Mouse (Mus musculus) megakaryocyte-erythroid progenitor cell, adult 5-6 weeks (primary cell): ENCODE results near the gene Rit1. TPM values are rescaled to one million over a fixed set of nuclear protein-coding genes. Genes with fewer than 3 reads are reported as not detected.
"Not testable (repeated sequence)": the region's sequence is repeated elsewhere in the genome, so short reads cannot be mapped to it uniquely, and the experiment has no call there.

Experiments
- ATAC-seq: replicated peaks from 2 replicates; pipeline ENCODE4 v1.8.0; 2016; ENCODE audit warnings: mild to moderate bottlenecking, inconsistent platforms; ENCODE audit not compliant: severe bottlenecking, poor library complexity, low FRiP score, low TSS enrichment
- total RNA-seq, 2 experiments: library from RNA; stranded (forward) in 1 of 2; stranded (reverse) in 1 of 2; fragments of 200-1000, 215-1000 nt in 1 of 2; fragments of >200 nt in 1 of 2; fragmentation: Nextera tagmentation in 1 of 2; gene quantifications; 2 replicates each; pipeline ENCODE4 v1.2.3; 2014 to 2017

Gene Rit1
- total RNA-seq, 2 experiments from 2014 or later: 9.6 to 16.7 TPM

- peak; percentile 58 for ATAC-seq
Measured at GRCm38 (mm10) chr3:88719098-88719497, 2.5 kb downstream of the Rit1 start.

DNA sequence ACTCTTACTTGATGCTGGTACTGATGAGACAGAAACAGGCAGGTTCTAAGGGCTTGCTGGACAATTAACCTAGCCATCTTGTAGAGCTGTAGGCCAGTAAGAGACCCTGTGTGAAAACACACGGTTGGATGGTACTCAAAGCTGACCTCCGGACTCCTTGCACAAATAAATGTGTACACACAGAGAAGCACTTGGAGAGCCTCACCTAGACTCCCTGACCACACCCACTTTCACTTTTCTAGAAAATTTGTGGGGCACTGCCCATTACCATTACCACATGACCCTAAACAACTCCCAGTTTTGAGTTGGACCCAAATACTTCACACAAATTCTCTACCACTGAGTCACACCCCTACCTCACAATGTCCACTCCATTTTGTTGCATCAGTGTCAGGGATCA lies 19.9 kb downstream of the Rit1 start:
- ATAC-seq: no peak

DNA sequence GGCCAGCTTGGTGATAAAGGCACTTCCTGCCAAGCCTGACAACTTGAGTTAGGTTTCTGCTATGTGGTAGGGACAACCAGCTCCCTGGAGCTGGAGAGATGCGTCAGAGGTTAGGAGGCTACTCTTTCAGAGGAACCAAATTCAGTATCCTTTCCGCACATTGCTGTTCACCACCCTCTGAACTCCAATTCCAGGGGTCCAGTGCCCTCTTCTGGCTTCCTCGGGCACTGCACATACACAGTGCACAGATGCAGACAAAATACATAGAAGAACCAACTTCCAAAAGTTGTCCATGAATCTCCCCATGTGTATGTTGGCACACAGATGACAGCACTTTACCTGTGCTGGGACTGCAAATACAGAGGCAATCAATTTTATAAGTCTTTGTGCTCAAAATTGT lies 22.0 kb downstream of the Rit1 start:
- ATAC-seq: peak; percentile 88

- no peak for ATAC-seq
Measured at GRCm38 (mm10) chr3:88740147-88740546, 23.5 kb downstream of the Rit1 start.

DNA sequence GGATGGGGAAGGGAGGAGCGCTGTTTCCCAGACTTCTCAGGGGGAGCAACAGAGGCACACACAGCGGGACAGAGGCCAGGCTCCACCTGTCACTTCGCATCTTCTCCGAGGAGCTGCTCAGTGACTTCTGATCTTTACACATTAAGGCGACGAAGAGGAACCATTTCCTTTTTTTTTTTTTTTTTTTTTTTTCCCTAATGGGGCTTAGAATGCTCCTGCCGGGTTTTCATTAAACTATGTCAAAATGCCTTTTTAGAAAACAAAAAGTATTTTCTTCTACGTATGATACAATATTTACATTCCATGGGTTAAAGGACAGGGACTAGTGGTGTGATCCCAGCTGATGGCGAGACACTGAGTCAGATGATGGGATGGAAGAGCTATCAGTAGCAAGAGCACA lies 28.9 kb downstream of the Rit1 start:
- ATAC-seq: no peak

DNA sequence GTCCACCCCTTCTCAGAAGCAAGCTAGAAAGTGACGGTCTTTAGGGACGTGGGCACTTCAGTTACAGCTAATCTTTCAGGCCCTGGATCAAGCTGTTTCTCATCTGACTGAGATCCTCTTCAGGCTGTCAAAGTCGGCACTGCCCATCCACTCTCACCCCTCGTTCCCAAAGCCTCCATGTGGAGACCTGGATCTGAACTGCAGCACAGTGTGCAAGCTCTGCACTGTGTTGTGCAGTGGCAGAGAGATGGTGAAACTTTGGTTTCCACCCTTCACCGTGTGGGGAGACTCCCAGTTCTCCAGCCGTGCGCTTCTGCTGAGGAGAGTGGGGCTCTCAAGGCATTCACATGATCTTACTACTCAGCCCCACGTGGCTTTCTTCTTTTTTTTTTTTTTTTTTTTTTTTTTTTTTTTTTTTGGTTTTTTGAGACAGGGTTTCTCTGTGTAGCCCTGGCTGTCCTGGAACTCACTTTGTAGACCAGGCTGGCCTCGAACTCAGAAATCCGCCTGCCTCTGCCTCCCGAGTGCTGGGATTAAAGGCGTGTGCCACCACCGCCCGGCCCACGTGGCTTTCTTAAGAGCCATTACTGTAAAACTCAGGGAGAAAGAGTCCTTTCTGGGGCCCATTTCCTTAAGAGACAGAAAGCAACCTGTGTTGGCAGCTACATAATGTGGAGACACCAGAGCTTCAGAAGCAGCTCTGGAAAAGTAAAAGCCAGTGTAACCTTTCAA lies 29.7 kb downstream of the Rit1 start:
- ATAC-seq: no peak

GRCm38 (mm10) chr3:88746871-88747231 lies 30.2 kb downstream of the Rit1 start:
- no peak for ATAC-seq

GRCm38 (mm10) chr3:88754283-88754682 lies 37.6 kb downstream of the Rit1 start:
- ATAC-seq: 0 out of 2 replicates have a peak, but pooled peaks have one; percentile 56

DNA sequence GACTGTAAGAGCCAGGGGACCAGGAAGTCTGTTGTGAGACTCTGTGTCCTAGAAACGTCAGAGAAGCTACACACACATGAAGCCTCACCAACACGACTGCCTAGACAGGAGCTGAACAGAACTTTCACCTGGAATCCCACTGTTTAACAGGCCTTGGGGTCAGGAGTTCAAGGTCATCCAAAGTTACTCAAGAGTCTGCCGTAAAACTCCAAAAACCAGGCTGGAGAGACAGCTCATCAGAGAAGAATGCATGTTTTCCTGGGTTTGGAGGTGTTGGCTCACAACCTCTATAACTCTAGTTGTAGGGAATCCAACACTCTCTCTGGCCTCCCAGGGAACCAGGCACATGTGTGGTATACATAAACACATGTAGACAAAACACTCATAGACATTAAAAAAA lies 38.9 kb downstream of the Rit1 start:
- no peak for ATAC-seq

- ATAC-seq: no peak
Measured at GRCm38 (mm10) chr3:88756276-88756675, 39.6 kb downstream of the Rit1 start.

GRCm38 (mm10) chr3:88758045-88758500 lies 41.4 kb downstream of the Rit1 start:
- no peak; the same call in 1 of the 2 replicates for ATAC-seq

DNA sequence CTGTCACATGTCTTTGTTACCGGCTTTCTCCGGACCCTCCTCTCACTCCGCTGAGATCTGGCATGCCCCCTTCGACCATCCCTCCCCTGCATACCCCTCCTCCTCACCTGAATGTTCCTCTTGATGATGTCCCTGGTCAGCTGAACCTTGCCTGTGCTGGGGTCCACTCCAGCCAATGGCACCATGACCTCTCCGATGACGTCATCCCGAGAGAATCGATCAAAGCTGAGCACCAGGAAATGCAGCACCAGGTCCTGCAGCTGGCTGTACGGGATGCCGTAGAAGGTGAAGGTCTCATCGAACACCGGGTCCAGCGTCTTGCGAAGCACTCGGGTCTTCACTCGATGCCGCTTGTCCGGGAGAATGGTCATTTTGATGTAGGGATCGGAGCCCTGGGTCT lies 45.0 kb downstream of the Rit1 start:
- ATAC-seq: no peak

DNA sequence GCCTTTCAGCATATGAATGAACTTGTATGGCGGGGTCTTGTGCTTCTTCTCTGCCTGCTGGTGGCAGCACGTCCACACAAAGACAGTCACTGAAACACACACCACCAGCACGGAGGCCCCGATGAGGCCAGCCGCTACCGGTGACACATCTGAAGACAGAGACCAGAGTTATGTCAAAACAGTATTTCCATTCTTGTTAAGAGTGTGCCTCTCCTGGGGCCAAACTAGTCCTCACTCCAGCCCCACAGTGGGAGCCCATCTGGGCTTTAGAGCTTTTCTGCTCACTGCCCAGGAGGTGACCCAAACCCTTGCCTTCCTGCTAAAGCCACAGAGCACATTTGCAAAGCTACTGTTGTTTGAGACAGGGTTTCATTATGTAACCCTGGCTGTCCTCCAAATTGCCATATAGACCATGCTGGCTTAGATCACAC lies 45.8 kb downstream of the Rit1 start:
- ATAC-seq: 0 out of 2 replicates have a peak, but pooled peaks have one; percentile 34

DNA sequence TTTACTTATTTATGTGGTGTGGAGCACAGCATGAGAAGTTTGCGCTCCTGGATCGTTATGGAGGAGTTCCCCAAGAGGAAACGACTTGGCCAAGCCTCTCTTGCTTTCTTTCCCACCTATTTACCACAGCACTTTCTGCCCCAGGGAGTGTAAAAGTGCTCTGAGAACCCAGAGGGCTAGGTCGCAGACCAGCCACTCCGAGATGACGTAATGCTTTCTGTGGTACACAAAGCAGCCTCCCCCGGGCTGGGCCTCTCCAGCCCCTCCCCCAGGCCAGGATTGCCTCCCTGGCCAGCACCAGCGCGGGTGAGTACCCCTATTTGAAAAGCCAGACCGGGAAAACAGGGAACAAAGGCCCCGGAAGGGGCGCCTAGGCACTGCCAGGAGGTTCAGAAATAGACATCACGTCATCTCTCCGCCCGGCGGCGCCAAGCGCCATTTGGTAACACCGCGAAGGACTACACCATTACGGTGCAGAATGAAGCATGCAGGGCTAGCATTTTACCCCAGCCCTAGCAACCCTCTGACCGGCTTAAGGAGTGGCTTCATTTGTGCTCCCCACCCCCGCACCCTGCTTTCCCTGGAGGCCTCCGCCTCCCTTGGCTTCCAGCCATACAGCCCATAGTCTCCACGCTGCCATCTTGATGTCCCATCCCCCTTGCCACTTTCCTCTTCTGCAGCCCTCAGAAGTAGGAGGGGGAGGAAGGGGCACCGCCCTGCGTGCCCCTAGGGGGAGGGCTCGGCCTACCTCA lies 54.7 kb downstream of the Rit1 start:
- ATAC-seq: peak; percentile 46

DNA sequence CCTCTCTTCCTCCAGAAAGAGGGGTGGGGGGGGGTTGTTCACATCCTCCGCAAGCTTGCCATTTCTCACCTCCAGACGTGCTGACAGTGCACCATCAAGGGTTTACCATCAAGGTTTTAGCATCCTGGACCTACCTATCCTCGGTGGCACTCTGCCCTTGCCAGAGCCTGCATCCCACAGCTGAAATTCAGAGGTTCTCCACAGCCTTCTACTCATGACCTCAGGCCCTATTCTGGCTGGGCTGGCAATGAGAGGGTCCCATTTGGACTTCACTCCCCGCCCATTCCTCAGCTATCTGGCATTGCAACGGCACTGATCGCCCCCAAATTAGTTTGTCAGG lies 55.3 kb downstream of the Rit1 start:
- ATAC-seq: not testable (repeated sequence)

- peak; percentile 63 for ATAC-seq
Measured at GRCm38 (mm10) chr3:88772399-88772798, 55.8 kb downstream of the Rit1 start.

DNA sequence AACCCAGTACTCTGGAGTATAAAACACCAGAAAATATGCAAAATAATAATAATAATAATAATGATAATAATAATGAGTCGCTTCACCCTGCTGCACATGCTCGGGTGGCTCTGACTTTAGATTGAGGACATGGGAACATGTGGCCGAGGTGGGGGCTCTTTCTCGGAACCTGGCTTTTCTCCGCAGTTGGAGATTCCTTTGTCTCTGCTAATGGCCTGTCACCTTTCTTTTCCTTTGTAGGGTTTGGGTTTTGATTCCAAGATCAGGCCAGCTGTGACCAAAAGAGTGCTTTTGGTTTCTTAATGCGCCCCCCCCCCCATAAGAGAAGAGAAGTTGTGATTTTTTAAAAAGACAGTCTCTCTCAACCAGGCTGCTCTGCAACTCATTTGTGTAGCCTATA lies 56.5 kb downstream of the Rit1 start:
- ATAC-seq: not testable (repeated sequence)

GRCm38 (mm10) chr3:88774939-88775841 lies 58.6 kb downstream of the Rit1 start, which contains the start of gene Syt11:
Gene Syt11, minus strand, starts transcription at chr3:88775164.
- peak; percentile 82 for ATAC-seq
